Mouse (Mus musculus) CH12.LX (cell line): ENCODE data around the gene Zbtb39. TPM values are rescaled to one million over a fixed set of nuclear protein-coding genes. Genes with fewer than 3 reads are reported as not detected.

Experiments used
- DNase-seq: peaks from one replicate; pipeline ENCODE4 v3.0.0-alpha.2; 2013; ENCODE audit errors: extremely low read depth
- H3K27ac ChIP-seq: 2 replicates; pipeline ENCODE4 v1.5.1; 2012; ENCODE audit warnings: low read depth, mild to moderate bottlenecking, control low read depth, moderate library complexity; ENCODE audit not compliant: insufficient read depth
- H3K27me3 ChIP-seq: replicated peaks from 2 replicates; pipeline ENCODE3; 2012; ENCODE audit warnings: inconsistent platforms
- H3K36me3 ChIP-seq, 2 experiments: replicated peaks in 1 of 2; 2 replicates each; pipeline versions ENCODE3 to v1.6.1; 2012; ENCODE audit warnings: inconsistent platforms in 1 of 2, low read length in 1 of 2, mild to moderate bottlenecking in 1 of 2, mixed read lengths in 1 of 2, moderate library complexity in 1 of 2; ENCODE audit not compliant: control insufficient read depth in 1 of 2, insufficient read depth in 1 of 2
- H3K4me1 ChIP-seq, 2 experiments: 2 replicates each; pipeline ENCODE4 v1.6.1; 2012; ENCODE audit warnings: inconsistent platforms in 1 of 2, moderate library complexity in 1 of 2; ENCODE audit not compliant: insufficient read depth in 2 of 2, control insufficient read depth in 1 of 2
- H3K4me2 ChIP-seq: 2 replicates; pipeline ENCODE4 v1.6.1; 2012; ENCODE audit warnings: low read depth, mild to moderate bottlenecking, control low read depth; ENCODE audit not compliant: poor library complexity, insufficient read depth, severe bottlenecking
- H3K4me3 ChIP-seq, 3 experiments: fragments of 150-350 bp in 1 of 3; sonication (generic) in 1 of 3; replicated peaks in 1 of 3; 2 replicates each; pipeline versions ENCODE3 to v1.5.1; 2011 to 2012; ENCODE audit warnings: low read depth in 2 of 3, low read length in 2 of 3, mild to moderate bottlenecking in 2 of 3, moderate library complexity in 2 of 3, control low read depth in 1 of 3, improper control_type of control experiment in 1 of 3, inconsistent platforms in 1 of 3, mixed read lengths in 1 of 3; ENCODE audit not compliant: poor library complexity in 1 of 3
- H3K79me2 ChIP-seq: replicated peaks from 2 replicates; pipeline ENCODE4 v1.6.1; 2012; ENCODE audit warnings: mild to moderate bottlenecking, moderate library complexity; ENCODE audit not compliant: control insufficient read depth, poor library complexity, insufficient read depth, severe bottlenecking; ENCODE audit errors: extremely low read depth
- H3K9ac ChIP-seq: 2 replicates; pipeline ENCODE4 v1.6.1; 2012; ENCODE audit warnings: low read depth, mild to moderate bottlenecking, control low read depth, moderate library complexity; ENCODE audit not compliant: insufficient read depth
- H3K9me3 ChIP-seq: replicated peaks from 2 replicates; pipeline ENCODE3; 2012; ENCODE audit warnings: low read length, inconsistent platforms, mixed read lengths
- BHLHE40 ChIP-seq: IDR thresholded peaks from 2 replicates; pipeline ENCODE4 v1.6.1; 2011; ENCODE audit warnings: mild to moderate bottlenecking, low read depth, low read length, improper control_type of control experiment
- CHD1 ChIP-seq: IDR thresholded peaks from 2 replicates; pipeline ENCODE4 v1.6.1; 2012; ENCODE audit warnings: low read depth, low read length, improper control_type of control experiment, inconsistent platforms
- CTCF ChIP-seq, 2 experiments: IDR thresholded peaks in 1 of 2; conservative IDR thresholded peaks in 1 of 2; 2 replicates each; pipeline ENCODE4 v1.5.1; 2011 to 2012; ENCODE audit warnings: low read depth in 2 of 2, low read length in 2 of 2, improper control_type of control experiment in 1 of 2, inconsistent platforms in 1 of 2, mild to moderate bottlenecking in 1 of 2, moderate library complexity in 1 of 2
- ETS1 ChIP-seq: conservative IDR thresholded peaks from 2 replicates; pipeline ENCODE4 v1.6.1; 2012; ENCODE audit warnings: low read depth, mild to moderate bottlenecking, inconsistent platforms, low read length, improper control_type of control experiment, moderate library complexity
- GABPA ChIP-seq: IDR thresholded peaks from 2 replicates; pipeline ENCODE4 v1.6.1; 2012; ENCODE audit warnings: low read depth, low read length, improper control_type of control experiment, inconsistent platforms; ENCODE audit not compliant: insufficient replicate concordance
- JUND ChIP-seq: conservative IDR thresholded peaks from 2 replicates; pipeline ENCODE4 v1.6.1; 2011; ENCODE audit warnings: low read depth, low read length, improper control_type of control experiment
- MAX ChIP-seq: IDR thresholded peaks from 2 replicates; pipeline ENCODE4 v1.6.1; 2011; ENCODE audit warnings: low read length, improper control_type of control experiment
- MXI1 ChIP-seq: IDR thresholded peaks from 2 replicates; pipeline ENCODE4 v1.6.1; 2011; ENCODE audit warnings: mild to moderate bottlenecking, low read depth, low read length, improper control_type of control experiment
- MYC ChIP-seq: IDR thresholded peaks from 2 replicates; pipeline ENCODE4 v1.6.1; 2011; ENCODE audit warnings: low read depth, mild to moderate bottlenecking, improper control_type of control experiment, low read length
- PAX5 ChIP-seq: IDR thresholded peaks from 2 replicates; pipeline ENCODE4 v1.6.1; 2012; ENCODE audit warnings: low read length, inconsistent platforms, mixed read lengths
- POLR2A ChIP-seq: IDR thresholded peaks from 2 replicates; pipeline ENCODE4 v1.6.1; 2011; ENCODE audit warnings: low read depth, mild to moderate bottlenecking, improper control_type of control experiment, low read length
- POLR2AphosphoS2 ChIP-seq: IDR thresholded peaks from 2 replicates; pipeline ENCODE4 v1.6.1; 2011; ENCODE audit warnings: low read depth, low read length, improper control_type of control experiment
- RAD21 ChIP-seq: IDR thresholded peaks from 2 replicates; pipeline ENCODE4 v1.6.1; 2011; ENCODE audit warnings: low read depth, mild to moderate bottlenecking, low read length, improper control_type of control experiment, moderate library complexity
- RCOR1 ChIP-seq: conservative IDR thresholded peaks from 2 replicates; pipeline ENCODE4 v1.6.1; 2012; ENCODE audit warnings: low read depth, mild to moderate bottlenecking, inconsistent platforms, low read length, improper control_type of control experiment
- SMC3 ChIP-seq: IDR thresholded peaks from 2 replicates; pipeline ENCODE4 v1.6.1; 2011; ENCODE audit warnings: low read depth, low read length, improper control_type of control experiment
- TBP ChIP-seq: conservative IDR thresholded peaks from 2 replicates; pipeline ENCODE4 v1.6.1; 2011; ENCODE audit warnings: low read depth, low read length, improper control_type of control experiment
- ZC3H11A ChIP-seq: IDR thresholded peaks from 2 replicates; pipeline ENCODE4 v1.6.1; 2012; ENCODE audit warnings: low read depth, mild to moderate bottlenecking, inconsistent platforms, low read length, improper control_type of control experiment
- dilution Hi-C: fragments of 300-500 bp; cut with MboI; formaldehyde crosslinking; loops from 2 replicates; pipeline ENCODE4 v1.14.3; 2020; ENCODE audit warnings: low sequenced_read_pairs; ENCODE audit not compliant: extremely low pct_unique_long_range_greater_than_20kb, extremely low pct_ligation_motif_present
- in situ Hi-C: fragments of 300-500 bp; cut with MboI; formaldehyde crosslinking; loops from 3 replicates; pipeline ENCODE4 v1.14.3; 2019; ENCODE audit warnings: low sequenced_read_pairs, low pct_ligation_motif_present, low pct_unique_long_range_greater_than_20kb, mixed read lengths
- polyA plus RNA-seq: library from polyadenylated mRNA; unstranded; fragments of >175 nt; gene quantifications from 2 replicates; pipeline ENCODE4 v1.2.1, GENCODE M21; 2012; ENCODE audit warnings: low read depth; ENCODE audit not compliant: insufficient read length
- total RNA-seq, 2 experiments: library from RNA; depleted of rRNA; stranded (reverse); fragments of 300-350 nt in 1 of 2; fragments of >200 nt in 1 of 2; gene quantifications; 2 replicates each; pipeline ENCODE4 v1.2.3; 2012 to 2014

The Zbtb39 gene
- total and polyA plus RNA-seq, 3 experiments: 1.1 to 5.0 (median 4.2) TPM

DNA sequence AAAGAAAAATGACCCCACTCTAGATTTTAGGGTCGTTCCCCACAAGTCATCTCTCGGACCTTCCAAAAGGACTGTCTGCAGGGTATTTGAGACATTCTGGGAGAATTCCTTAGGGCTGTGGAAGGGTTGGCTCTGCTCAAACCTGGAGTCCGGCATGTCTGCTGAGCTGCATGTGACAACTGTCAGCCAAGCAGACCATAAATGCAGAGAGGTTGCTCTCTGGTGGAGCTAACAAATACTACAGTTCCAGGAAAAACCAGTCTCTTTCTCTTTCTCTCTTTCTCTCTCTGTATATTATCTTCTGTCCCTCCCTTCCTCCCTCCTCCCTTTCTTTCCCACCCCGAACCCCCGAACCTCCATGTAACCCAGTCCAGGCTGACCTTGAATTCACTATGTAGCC is 4.9 kb upstream of the Zbtb39 start:
- 0 out of 2 replicates have a peak, but pooled peaks have one; percentile 69 for TF ChIP-seq MYC
- TF ChIP-seq POLR2A: no peak
- no peak for TF ChIP-seq TBP
- TF ChIP-seq BHLHE40: peak; percentile 98
- TF ChIP-seq SMC3: peak; percentile 88
- TF ChIP-seq MXI1: peak; percentile 83
- peak; percentile 17 to 91; a peak in 2 of 4 replicates for TF ChIP-seq CTCF (conservative IDR thresholded peaks at IDR 0.05 in 1 of 2, IDR thresholded peaks at IDR 0.05 in 1 of 2; ENCODE audit: low read depth in 2 of 2, low read length in 2 of 2)
- TF ChIP-seq MAX: 0 out of 2 replicates have a peak, but pooled peaks have one; percentile 15
- TF ChIP-seq ZC3H11A: peak; percentile 46; the same call in 1 of the 2 replicates
- peak; percentile 90 for TF ChIP-seq RAD21
- TF ChIP-seq RCOR1: no peak
- H3K79me2 ChIP-seq: no peaks in the 10 kb centered on the region
- peak overlapping the region; percentile 42 for H3K9ac ChIP-seq
- no peaks in the 10 kb centered on the region for H3K36me3 ChIP-seq
- H3K9me3 ChIP-seq: no peaks in the 10 kb centered on the region
- in situ Hi-C loops: loop anchor here (5.0 to 25.0 kb wide), 4 partner anchors 37 to 203 kb away; no protein-coding TSS in a partner anchor
- dilution Hi-C loops: no loop called here
- H3K27ac ChIP-seq: no peak overlapping the region
- peak; percentile 31 for DNase-seq
- peaks cover 10 to 24% of the 10 kb centered on the region in 2 experiments; a peak in 3 of 4 replicates for H3K4me1 ChIP-seq
- no peak overlapping the region for H3K4me3 ChIP-seq
- H3K4me2 ChIP-seq: peak overlapping the region; percentile 61; the same call in 1 of the 2 replicates
- H3K27me3 ChIP-seq: peaks cover 20% of the 10 kb centered on the region

DNA sequence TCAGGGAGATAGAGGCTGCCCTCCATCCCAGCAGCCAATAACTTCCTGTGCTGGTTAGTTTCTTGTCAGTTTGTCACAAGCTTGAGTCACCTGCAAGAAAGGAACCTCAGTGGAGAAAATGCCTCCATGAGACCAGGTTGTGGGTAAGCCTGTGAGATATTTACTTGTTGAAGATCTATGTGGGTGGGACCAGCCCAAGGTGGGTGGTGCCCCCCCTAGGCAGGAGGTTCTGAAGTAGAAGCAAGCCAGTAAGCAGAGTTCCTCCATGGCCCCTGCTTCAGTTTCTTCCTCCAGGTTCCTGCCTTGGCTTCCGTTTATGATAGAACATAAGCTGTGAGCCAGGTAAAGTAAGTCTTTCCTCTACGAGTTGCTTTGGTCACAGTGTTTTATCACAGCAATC is 3.1 kb upstream of the Zbtb39 start:
- Histone ChIP-seq H3K4me1 (peaks cover 8 to 26% of the 10 kb centered on the region in 2 experiments; a peak in 3 of 4 replicates), H3K79me2 (peaks cover 5% of the 10 kb centered on the region; the same call in 1 of the 2 replicates), H3K9ac (no peak overlapping the region), H3K4me2 (no peak overlapping the region), H3K27ac (no peak overlapping the region)
- in situ Hi-C loops: loop anchor here (10.0 to 25.0 kb wide), 3 partner anchors 61 to 201 kb away; no protein-coding TSS in a partner anchor
- no peak for DNase-seq
- dilution Hi-C loops: no loop called here
- no peak for TF ChIP-seq POLR2AphosphoS2
- no peak for TF ChIP-seq CHD1
- no peak for TF ChIP-seq PAX5
- no peak for TF ChIP-seq SMC3
- no peak for TF ChIP-seq GABPA
- TF ChIP-seq ETS1: no peak
- no peak for TF ChIP-seq TBP
- no peak for TF ChIP-seq JUND
- no peak for TF ChIP-seq MXI1
- TF ChIP-seq, all 38 proteins: peak for 0
- peaks cover 16% of the 10 kb centered on the region for H3K27me3 ChIP-seq
- no peaks in the 10 kb centered on the region for H3K9me3 ChIP-seq
- H3K36me3 ChIP-seq: peaks cover under 1 to 1% of the 10 kb centered on the region in 2 experiments
- no peak overlapping the region for H3K4me3 ChIP-seq
